Mouse (Mus musculus): ENCODE measurements at regions not wholly inside any gene's neighbourhood (a gene's known extent, or its start where the extent isn't known, plus 50 kb on each side); places are given as distances from the start of the nearest gene placed in this dataset.

- TF ChIP-seq CTCF (IDR thresholded peaks at IDR 0.05), result no peak
- no peak for TF ChIP-seq EP300 (IDR thresholded peaks at IDR 0.05)
Observed at GRCm38 (mm10) chr12:32690096-32690495, 129.2 kb upstream of the Nampt start.
